Mouse (Mus musculus): ENCODE data around the gene Gm20431.
A peak's percentile ranks its signal among the peaks of the same experiment; 100 is the strongest.

Gm20431 gene

GRCm38 (mm10) chr2:167689501-167690218, 28.4 kb upstream of the Gm20431 start, which contains the start of gene Tmem189:
Gene Tmem189, minus strand, starts transcription at chr2:167689822.
- peak; percentile 51 to 71 for DNase-seq (ENCODE audit: low spot score in 2 of 2)

GRCm38 (mm10) chr2:167688498-167689451, 27.5 kb upstream of the Gm20431 start, which contains the start of gene Cebpb:
Gene Cebpb, plus strand, starts transcription at chr2:167688915.
- peak; percentile 86 to 88 for DNase-seq (ENCODE audit: low spot score in 2 of 2)

GRCm38 (mm10) chr2:167688126-167688497, 26.8 kb upstream of the Gm20431 start:
- DNase-seq (ENCODE audit: low spot score in 2 of 2) = no peak

- peak in 1 of 2 experiments; percentile 51 for DNase-seq (ENCODE audit: low spot score in 2 of 2)
Measured at GRCm38 (mm10) chr2:167687651-167688101, 26.4 kb upstream of the Gm20431 start.

GRCm38 (mm10) chr2:167687250-167687586, 25.9 kb upstream of the Gm20431 start:
- no peak for DNase-seq (ENCODE audit: low spot score in 2 of 2)

GRCm38 (mm10) chr2:167686382-167687249, 25.3 kb upstream of the Gm20431 start:
- no peak for DNase-seq (ENCODE audit: low spot score in 2 of 2)

- no peak for DNase-seq (ENCODE audit: low spot score in 2 of 2)
Measured at GRCm38 (mm10) chr2:167685865-167686264, 24.6 kb upstream of the Gm20431 start.

- DNase-seq (ENCODE audit: low spot score in 2 of 2) = peak; percentile 91 to 99
Measured at GRCm38 (mm10) chr2:167685137-167685536, 23.8 kb upstream of the Gm20431 start.

- no peak for DNase-seq (ENCODE audit: low spot score in 2 of 2)
Measured at GRCm38 (mm10) chr2:167683721-167684120, 22.4 kb upstream of the Gm20431 start.

GRCm38 (mm10) chr2:167680657-167681056, 19.4 kb upstream of the Gm20431 start:
- no peak for DNase-seq (ENCODE audit: low spot score in 2 of 2)

GRCm38 (mm10) chr2:167679902-167680430, 18.7 kb upstream of the Gm20431 start:
- peak in 1 of 2 experiments; percentile 76 for DNase-seq (ENCODE audit: low spot score in 2 of 2)

- no peak for DNase-seq (ENCODE audit: low spot score in 2 of 2)
Measured at GRCm38 (mm10) chr2:167678600-167678999, 17.3 kb upstream of the Gm20431 start.

GRCm38 (mm10) chr2:167675120-167675909, 14.0 kb upstream of the Gm20431 start:
- DNase-seq (ENCODE audit: low spot score in 2 of 2) = no peak

GRCm38 (mm10) chr2:167672212-167672685, 11.0 kb upstream of the Gm20431 start:
- no peak for DNase-seq (ENCODE audit: low spot score in 2 of 2)

GRCm38 (mm10) chr2:167671101-167671633, 9.9 kb upstream of the Gm20431 start:
- DNase-seq (ENCODE audit: low spot score in 2 of 2) = no peak

- no peak for DNase-seq (ENCODE audit: low spot score in 2 of 2)
Measured at GRCm38 (mm10) chr2:167669398-167669797, 8.1 kb upstream of the Gm20431 start.

- DNase-seq (ENCODE audit: low spot score in 2 of 2) = no peak
Measured at GRCm38 (mm10) chr2:167668426-167668825, 7.1 kb upstream of the Gm20431 start.

- DNase-seq (ENCODE audit: low spot score in 2 of 2) = no peak
Measured at GRCm38 (mm10) chr2:167665972-167666713, 4.8 kb upstream of the Gm20431 start.

GRCm38 (mm10) chr2:167662713-167663112, 1.4 kb upstream of the Gm20431 start:
- no peak for DNase-seq (ENCODE audit: low spot score in 2 of 2)
